Mouse (Mus musculus) natural killer cell, adult 2 months (primary cell): ENCODE measurements at regions not wholly inside any gene's neighbourhood (a gene's known extent, or its start where the extent isn't known, plus 50 kb on each side); places are given as distances from the start of the nearest gene placed in this dataset.
"Not testable (repeated sequence)": the region's sequence is repeated elsewhere in the genome, so short reads cannot be mapped to it uniquely, and the experiment has no call there.

Experiments
- DNase-seq, 2 experiments: peaks; one replicate each; pipeline ENCODE4 v3.0.0; 2022; ENCODE audit warnings: low spot score in 2 of 2

GRCm38 (mm10) chr3:78573299-78573698, 713.0 kb downstream of the Rapgef2 start:
- DNase-seq, result no peak

GRCm38 (mm10) chr3:78564926-78565325, 721.4 kb downstream of the Rapgef2 start:
- DNase-seq, result not testable (repeated sequence)
